Mouse (Mus musculus) forebrain, embryonic 10.5 days (tissue): Measurements from ENCODE around the gene C1qtnf6. TPM values are rescaled to one million over a fixed set of nuclear protein-coding genes. Genes with fewer than 3 reads are reported as not detected.

ENCODE experiments used
- DNase-seq: peaks from one replicate; pipeline ENCODE4 v3.0.0-alpha.2; 2017; ENCODE audit warnings: low spot score; ENCODE audit errors: extremely low spot score
- H3K27ac ChIP-seq: fragments of 300-500 bp; sonication (generic); 2 replicates; pipeline ENCODE4 v1.5.1; 2016; ENCODE audit warnings: mild to moderate bottlenecking
- H3K27me3 ChIP-seq: fragments of 300-500 bp; sonication (generic); 2 replicates; pipeline ENCODE4 v1.6.1; 2016; ENCODE audit warnings: mild to moderate bottlenecking; ENCODE audit not compliant: poor library complexity, severe bottlenecking
- H3K36me3 ChIP-seq: fragments of 300-500 bp; sonication (generic); replicated peaks from 2 replicates; pipeline ENCODE4 v1.6.1; 2016; ENCODE audit warnings: mild to moderate bottlenecking, moderate library complexity
- H3K4me1 ChIP-seq: fragments of 300-500 bp; sonication (generic); 2 replicates; pipeline ENCODE4 v1.6.1; 2016
- H3K4me3 ChIP-seq: fragments of 300-500 bp; sonication (generic); 2 replicates; pipeline ENCODE4 v1.5.1; 2016; ENCODE audit warnings: mild to moderate bottlenecking, moderate library complexity
- H3K9me3 ChIP-seq: fragments of 300-500 bp; sonication (generic); 2 replicates; pipeline ENCODE4 v1.6.1; 2016; ENCODE audit warnings: mild to moderate bottlenecking, moderate library complexity
- WGBS: fragments of 180-500 bp; shearing (Covaris S2); methylation state at CpG from one replicate; pipeline ENCODE4 v1.1.7; 2016; 5-methylcytosine and 5-hydroxymethylcytosine counted together
- polyA plus RNA-seq: library from polyadenylated mRNA; unstranded; fragments of >200 nt; fragmentation: Nextera tagmentation; extraction: Ambion mirVana; gene quantifications from 2 replicates; pipeline ENCODE4 v1.2.1, GENCODE M21; 2016

Gene C1qtnf6
- polyA plus RNA-seq: 8.4 and 8.8 TPM in 2 replicates

GRCm38 (mm10) chr15:78530671-78531450 is at the start of gene C1qtnf6:
TSS of gene C1qtnf6 (minus strand) at chr15:78531416.
- H3K36me3 ChIP-seq: no peaks in the 10 kb centered on the region
- H3K4me3 ChIP-seq: peak within 1 kb of the TSS; percentile 53
- peaks cover 22% of the 10 kb centered on the region for H3K27me3 ChIP-seq
- peaks cover 46% of the 10 kb centered on the region for H3K4me1 ChIP-seq
- H3K27ac ChIP-seq: peak within 1 kb of the TSS; percentile 85
- WGBS: 75% methylated on average over 17 of the region's 17 CpGs
- no peak for DNase-seq
- no peaks in the 10 kb centered on the region for H3K9me3 ChIP-seq

DNA sequence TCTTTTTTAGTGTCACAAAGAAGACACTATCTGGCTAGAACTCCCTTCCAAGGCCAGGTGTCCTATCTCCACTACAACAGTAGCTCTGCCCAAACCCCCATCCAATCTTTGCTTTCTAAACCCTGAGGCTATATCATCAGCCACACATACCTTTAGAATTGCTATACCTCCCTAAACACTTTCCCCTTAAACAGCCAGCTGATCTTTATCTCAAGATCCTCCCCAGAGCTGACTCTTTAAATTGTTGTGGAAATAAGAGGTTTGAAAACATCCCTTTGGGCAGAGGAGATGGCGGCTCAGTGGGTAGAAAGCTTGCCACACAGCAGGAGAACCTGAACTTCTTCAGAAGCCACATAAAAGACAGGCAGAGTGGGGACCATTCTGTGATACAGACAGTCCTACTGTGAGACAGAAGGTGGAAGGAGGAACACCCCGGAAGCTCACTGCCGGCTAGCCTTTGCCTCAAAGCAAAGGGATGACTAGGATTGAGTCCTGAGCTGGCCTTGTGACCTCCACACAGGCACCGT is 45.1 kb upstream of the C1qtnf6 start:
- Histone ChIP-seq H3K36me3 (no peaks in the 10 kb centered on the region), H3K9me3 (no peaks in the 10 kb centered on the region), H3K4me3 (no peak overlapping the region), H3K4me1 (peaks cover 27% of the 10 kb centered on the region), H3K27ac (no peak overlapping the region), H3K27me3 (no peaks in the 10 kb centered on the region)
- no peak for DNase-seq
- WGBS: 52% methylated on average over 4 of the region's 4 CpGs

DNA sequence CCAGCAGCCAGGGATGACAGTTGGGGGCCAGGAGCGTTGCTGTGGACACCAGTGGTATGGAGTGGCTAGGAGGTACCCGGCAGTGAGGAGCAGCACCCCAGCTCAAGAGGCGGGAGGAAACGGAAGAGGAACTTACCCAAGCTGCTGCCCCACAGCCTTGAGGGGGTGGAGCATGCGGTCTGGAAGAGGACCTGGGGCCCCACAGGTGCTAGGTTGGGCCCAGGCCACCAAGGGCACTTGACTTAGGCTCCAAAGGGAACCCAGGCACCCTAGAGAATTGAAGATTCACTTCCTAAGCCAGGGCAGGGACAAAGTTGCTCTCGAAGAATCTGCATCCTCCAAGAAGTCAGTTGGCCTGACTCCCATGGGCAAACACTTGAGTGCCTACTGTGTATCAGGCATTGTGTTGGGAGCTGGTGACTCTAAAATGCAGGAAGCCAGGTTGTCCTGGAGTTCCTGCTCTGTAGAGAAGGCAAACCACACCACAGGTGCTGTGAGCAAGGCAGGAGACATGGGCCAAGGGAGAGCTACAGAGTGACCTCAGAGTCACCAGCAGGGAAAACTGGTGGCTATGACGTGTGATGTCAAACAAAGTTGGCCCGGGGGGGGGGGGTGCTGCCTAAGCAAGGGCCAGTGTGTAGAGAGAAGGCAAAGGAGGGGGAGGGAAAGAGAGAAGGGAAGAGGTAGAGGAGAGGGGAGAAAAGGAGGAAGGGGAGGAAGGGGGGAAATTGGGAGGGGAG is 41.6 kb upstream of the C1qtnf6 start, which contains the start of gene Rac2:
TSS of gene Rac2 (minus strand) at position 126 of the 740 bp plus-strand sequence.
- 82% methylated on average over 8 of the region's 8 CpGs for WGBS
- Histone ChIP-seq H3K27ac (0 out of 2 replicates have a peak within 1 kb of the TSS, but pooled peaks have one; percentile 25), H3K27me3 (no peaks in the 10 kb centered on the region)

GRCm38 (mm10) chr15:78572270-78572600 is 41.0 kb upstream of the C1qtnf6 start:
- WGBS: 95% methylated on average over 5 of the region's 5 CpGs
- Histone ChIP-seq H3K27ac (0 out of 2 replicates have a peak overlapping the region, but pooled peaks have one; percentile 25), H3K9me3 (no peaks in the 10 kb centered on the region), H3K27me3 (no peaks in the 10 kb centered on the region), H3K4me1 (peaks cover 6% of the 10 kb centered on the region; the same call in 1 of the 2 replicates), H3K4me3 (no peak overlapping the region), H3K36me3 (no peaks in the 10 kb centered on the region)
- no peak for DNase-seq

More for the DNA sequence above, 41.6 kb upstream of the C1qtnf6 start, which contains the start of gene Rac2:
- no peak for DNase-seq
- no peaks in the 10 kb centered on the region for H3K9me3 ChIP-seq
- H3K4me3 ChIP-seq: no peak within 1 kb of the TSS
- peaks cover 5% of the 10 kb centered on the region; the same call in 1 of the 2 replicates for H3K4me1 ChIP-seq
- H3K36me3 ChIP-seq: no peaks in the 10 kb centered on the region

DNA sequence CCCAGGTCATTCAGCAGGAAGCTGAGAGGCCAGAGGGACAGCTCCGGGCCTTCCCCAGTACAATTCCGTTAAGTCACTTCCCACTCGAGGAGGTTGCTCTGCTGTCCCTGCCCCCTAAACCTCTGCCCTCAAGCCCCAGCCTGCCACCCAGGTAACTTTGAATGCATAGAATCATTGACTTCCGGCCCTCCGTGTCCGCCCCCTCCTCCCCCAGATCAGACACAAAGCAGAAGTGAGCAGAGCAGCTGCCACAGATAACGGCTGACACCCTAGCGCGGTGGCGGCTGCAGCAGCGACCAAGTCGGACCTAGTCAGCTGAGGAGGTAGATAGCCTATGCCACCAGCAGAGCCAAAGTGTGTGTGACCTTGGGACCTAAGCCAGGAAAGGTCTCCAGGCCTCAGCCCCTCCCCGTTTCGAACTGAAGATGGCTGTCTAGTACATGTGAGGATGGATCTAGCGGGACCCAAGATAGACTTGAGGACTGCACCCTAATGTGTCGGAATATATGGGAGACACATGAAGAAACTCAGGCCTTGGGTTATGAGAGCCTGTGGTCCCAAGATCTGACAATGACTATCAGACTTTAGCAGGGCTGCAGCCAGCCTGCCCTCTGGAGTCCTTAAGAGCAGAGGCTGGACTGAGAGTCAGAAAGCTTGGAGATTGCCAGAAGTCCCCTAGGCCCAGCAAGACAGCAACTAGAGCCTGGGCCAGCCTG is 40.5 kb upstream of the C1qtnf6 start:
- 0 out of 2 replicates have a peak overlapping the region, but pooled peaks have one; percentile 25 for H3K27ac ChIP-seq
- H3K9me3 ChIP-seq: no peaks in the 10 kb centered on the region
- H3K27me3 ChIP-seq: no peaks in the 10 kb centered on the region
- no peak for DNase-seq
- H3K36me3 ChIP-seq: no peaks in the 10 kb centered on the region
- H3K4me1 ChIP-seq: peaks cover 6% of the 10 kb centered on the region; the same call in 1 of the 2 replicates
- no peak overlapping the region for H3K4me3 ChIP-seq
- 74% methylated on average over 16 of the region's 16 CpGs for WGBS

DNA sequence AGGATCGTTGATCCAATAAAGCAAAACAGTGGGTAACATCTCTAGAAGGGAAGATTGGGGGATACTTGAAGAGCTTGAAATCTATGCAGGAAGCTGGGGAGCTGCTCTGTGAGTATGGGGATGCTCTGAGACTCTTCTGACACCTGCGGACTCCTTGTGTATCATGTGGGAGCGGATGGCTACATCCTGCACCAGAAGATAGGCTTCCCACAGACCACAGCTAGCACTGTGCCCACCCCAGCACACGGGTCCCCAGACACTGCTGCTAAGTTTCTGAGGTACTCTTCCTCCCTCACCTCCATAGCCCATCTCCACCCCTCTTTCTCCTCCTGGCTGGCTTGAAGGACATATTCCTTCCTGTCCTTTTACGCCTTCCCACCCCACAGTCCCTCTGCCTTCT is 39.0 kb upstream of the C1qtnf6 start:
- no peak overlapping the region for H3K4me3 ChIP-seq
- no peak for DNase-seq
- H3K4me1 ChIP-seq: peaks cover 10% of the 10 kb centered on the region; the same call in 1 of the 2 replicates
- WGBS: 93% methylated on average over 5 of the region's 5 CpGs
- no peaks in the 10 kb centered on the region for H3K27me3 ChIP-seq
- no peaks in the 10 kb centered on the region for H3K9me3 ChIP-seq
- no peaks in the 10 kb centered on the region for H3K36me3 ChIP-seq
- no peak overlapping the region for H3K27ac ChIP-seq

GRCm38 (mm10) chr15:78567608-78568120 is 36.4 kb upstream of the C1qtnf6 start:
- Histone ChIP-seq H3K4me1 (peaks cover 17% of the 10 kb centered on the region; the same call in 1 of the 2 replicates), H3K36me3 (no peaks in the 10 kb centered on the region), H3K4me3 (no peak overlapping the region), H3K27me3 (no peaks in the 10 kb centered on the region), H3K27ac (no peak overlapping the region), H3K9me3 (no peaks in the 10 kb centered on the region)
- no peak for DNase-seq
- 80% methylated on average over 9 of the region's 9 CpGs for WGBS

DNA sequence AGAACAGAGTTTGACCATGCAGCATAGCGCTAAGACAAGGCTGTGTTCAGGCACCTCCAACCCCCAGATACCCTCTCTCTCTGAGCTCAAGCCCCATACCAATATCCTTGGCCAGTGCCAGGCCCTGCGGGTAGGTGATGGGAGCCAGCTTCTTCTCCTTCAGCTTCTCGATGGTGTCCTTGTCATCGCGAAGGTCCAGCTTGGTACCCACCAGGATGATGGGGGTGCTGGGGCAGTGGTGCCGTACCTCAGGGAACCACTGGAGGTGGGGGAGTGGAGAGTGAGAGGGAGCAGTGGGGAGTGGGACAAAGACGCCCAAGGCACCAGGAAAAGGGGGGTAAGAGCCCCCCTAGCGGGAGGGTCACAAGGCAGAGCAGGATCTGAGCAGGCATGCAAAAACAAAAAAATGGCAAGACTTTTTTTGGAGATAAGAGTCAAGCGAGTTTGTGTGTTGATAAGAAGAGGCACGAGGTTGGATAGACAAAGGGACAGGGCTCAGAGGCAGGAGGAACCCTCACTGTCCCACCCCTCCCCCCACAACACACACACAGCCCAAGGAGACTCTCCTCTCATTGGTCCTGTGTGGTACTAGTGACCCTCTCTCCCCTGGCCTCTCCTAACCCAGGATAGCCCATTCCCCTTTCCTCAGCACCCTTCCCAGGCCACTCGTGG is 33.7 kb upstream of the C1qtnf6 start:
- Histone ChIP-seq H3K9me3 (no peaks in the 10 kb centered on the region), H3K4me3 (no peak overlapping the region), H3K36me3 (no peaks in the 10 kb centered on the region), H3K27ac (peak overlapping the region; percentile 12), H3K4me1 (peaks cover 14% of the 10 kb centered on the region; the same call in 1 of the 2 replicates), H3K27me3 (no peaks in the 10 kb centered on the region)
- 70% methylated on average over 11 of the region's 11 CpGs for WGBS
- DNase-seq: no peak

GRCm38 (mm10) chr15:78563937-78564336 is 32.7 kb upstream of the C1qtnf6 start:
- no peaks in the 10 kb centered on the region for H3K27me3 ChIP-seq
- WGBS: 89% methylated on average over 5 of the region's 5 CpGs
- H3K9me3 ChIP-seq: no peaks in the 10 kb centered on the region

GRCm38 (mm10) chr15:78563344-78563743 is 32.1 kb upstream of the C1qtnf6 start:
- no peak for DNase-seq
- Histone ChIP-seq H3K9me3 (no peaks in the 10 kb centered on the region), H3K27ac (no peak overlapping the region), H3K4me3 (no peak overlapping the region), H3K4me1 (peaks cover 26% of the 10 kb centered on the region), H3K36me3 (no peaks in the 10 kb centered on the region), H3K27me3 (no peaks in the 10 kb centered on the region)
- 94% methylated on average over 3 of the region's 3 CpGs for WGBS

More at GRCm38 (mm10) chr15:78563937-78564336, 32.7 kb upstream of the C1qtnf6 start:
- no peak for DNase-seq
- Histone ChIP-seq H3K36me3 (no peaks in the 10 kb centered on the region), H3K4me3 (no peak overlapping the region), H3K4me1 (peaks cover 20% of the 10 kb centered on the region), H3K27ac (no peak overlapping the region)

- H3K27me3 ChIP-seq: no peaks in the 10 kb centered on the region
- no peak overlapping the region for H3K27ac ChIP-seq
- peaks cover 18% of the 10 kb centered on the region for H3K4me1 ChIP-seq
- no peaks in the 10 kb centered on the region for H3K36me3 ChIP-seq
- H3K9me3 ChIP-seq: no peaks in the 10 kb centered on the region
- no peak overlapping the region for H3K4me3 ChIP-seq
- no peak for DNase-seq
- WGBS: 59% methylated on average over 11 of the region's 11 CpGs
These were observed 28.1 kb upstream of the C1qtnf6 start for GRCm38 (mm10) chr15:78559141-78559979.
